Mouse (Mus musculus): ENCODE data around the gene Emx1.
A peak's percentile ranks its signal among the peaks of the same experiment; 100 is the strongest.

The Emx1 gene

DNA sequence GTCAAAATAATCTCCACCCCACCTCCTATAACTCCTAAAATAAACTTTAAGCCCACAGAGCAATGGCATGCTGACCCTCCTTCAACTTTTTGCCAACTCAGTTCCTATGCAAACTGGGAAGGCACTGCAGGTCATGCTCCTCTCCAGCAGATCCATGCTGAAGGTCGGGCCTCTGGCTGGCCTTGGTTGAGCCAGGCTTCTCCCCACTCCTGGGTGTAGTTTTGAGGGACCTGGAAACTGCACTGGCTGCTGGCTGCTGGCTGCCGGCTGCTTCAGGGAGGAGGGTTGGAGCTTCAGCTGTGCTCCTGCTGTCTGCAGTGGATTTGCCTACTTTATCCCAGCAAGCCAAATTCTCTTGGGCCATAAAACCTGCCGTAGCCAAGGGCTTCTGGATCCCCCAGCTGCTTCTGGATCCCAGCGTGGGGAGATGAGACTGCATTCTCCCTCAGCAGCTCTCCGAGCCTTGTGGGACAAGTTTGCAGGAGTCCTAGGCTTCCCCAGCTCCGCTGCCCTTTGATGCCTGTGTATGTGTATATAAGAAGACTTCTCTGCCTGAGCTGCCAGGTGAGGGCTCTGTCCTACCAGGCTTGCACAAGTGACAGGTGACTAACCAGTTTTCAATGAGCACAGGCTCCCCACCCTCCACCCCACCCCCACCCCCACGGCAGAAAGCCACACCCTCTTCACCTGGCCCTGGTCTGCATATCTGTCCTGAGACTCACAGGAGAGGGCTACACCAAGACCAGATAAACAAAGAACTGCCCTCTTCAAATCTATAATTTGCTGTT is 45.8 kb downstream of the Emx1 start:
- H3K36me3 ChIP-seq (ENCODE audit: control insufficient read depth, insufficient read depth, low read length, poor library complexity, severe bottlenecking) = no peaks in the 10 kb centered on the region
- no peak for DNase-seq (ENCODE audit: low read depth, low spot score)
- H3K27me3 ChIP-seq (ENCODE audit: control insufficient read depth, insufficient read depth, low read length, poor library complexity, severe bottlenecking) = no peaks in the 10 kb centered on the region

DNA sequence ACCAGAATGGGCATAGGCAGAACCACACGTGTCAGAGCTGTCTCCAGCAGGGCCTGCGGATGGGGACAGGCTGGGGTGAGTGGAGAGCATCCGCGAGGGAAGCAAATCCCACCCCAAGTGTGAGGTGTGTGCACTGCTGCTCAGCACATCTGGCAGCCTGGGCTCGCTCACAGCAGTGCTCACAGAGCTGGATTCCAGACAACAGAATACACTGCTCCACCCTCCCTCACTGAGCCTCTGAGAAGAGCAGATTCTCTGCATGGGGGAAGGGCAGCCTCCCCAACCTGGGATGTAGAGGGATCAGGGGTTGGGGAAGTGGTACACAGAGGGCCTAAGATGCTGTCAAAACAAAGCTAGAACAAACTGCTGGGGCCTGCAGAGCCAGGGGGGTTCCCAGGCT is 47.6 kb downstream of the Emx1 start:
- Histone ChIP-seq H3K27me3 (ENCODE audit: control insufficient read depth, insufficient read depth, low read length, poor library complexity, severe bottlenecking) (no peaks in the 10 kb centered on the region), H3K36me3 (ENCODE audit: control insufficient read depth, insufficient read depth, low read length, poor library complexity, severe bottlenecking) (no peaks in the 10 kb centered on the region)
- no peak for DNase-seq (ENCODE audit: low read depth, low spot score)

DNA sequence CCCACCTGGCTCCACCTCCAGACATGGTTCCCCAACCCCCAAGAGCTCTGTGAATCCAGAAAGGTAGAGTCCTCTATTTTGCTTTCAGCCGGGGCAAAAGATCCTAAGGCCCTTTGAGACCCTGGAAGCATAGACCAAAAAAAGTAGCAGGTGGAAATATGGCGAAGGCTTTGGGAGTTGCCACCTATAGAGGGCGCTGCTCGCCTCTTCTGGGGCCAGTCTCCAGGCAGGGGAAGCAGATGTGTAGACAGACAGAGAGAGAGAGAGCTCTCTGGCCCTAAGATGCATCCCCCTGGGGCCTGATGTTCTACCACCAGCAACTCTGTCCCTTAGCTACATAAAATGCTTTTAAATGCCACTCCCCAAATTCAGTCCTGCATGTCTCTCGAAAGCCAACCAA is 49.8 kb downstream of the Emx1 start:
- Histone ChIP-seq H3K36me3 (ENCODE audit: control insufficient read depth, insufficient read depth, low read length, poor library complexity, severe bottlenecking) (no peaks in the 10 kb centered on the region), H3K27me3 (ENCODE audit: control insufficient read depth, insufficient read depth, low read length, poor library complexity, severe bottlenecking) (no peaks in the 10 kb centered on the region)
- peak; percentile 36 for DNase-seq (ENCODE audit: low read depth, low spot score)

DNA sequence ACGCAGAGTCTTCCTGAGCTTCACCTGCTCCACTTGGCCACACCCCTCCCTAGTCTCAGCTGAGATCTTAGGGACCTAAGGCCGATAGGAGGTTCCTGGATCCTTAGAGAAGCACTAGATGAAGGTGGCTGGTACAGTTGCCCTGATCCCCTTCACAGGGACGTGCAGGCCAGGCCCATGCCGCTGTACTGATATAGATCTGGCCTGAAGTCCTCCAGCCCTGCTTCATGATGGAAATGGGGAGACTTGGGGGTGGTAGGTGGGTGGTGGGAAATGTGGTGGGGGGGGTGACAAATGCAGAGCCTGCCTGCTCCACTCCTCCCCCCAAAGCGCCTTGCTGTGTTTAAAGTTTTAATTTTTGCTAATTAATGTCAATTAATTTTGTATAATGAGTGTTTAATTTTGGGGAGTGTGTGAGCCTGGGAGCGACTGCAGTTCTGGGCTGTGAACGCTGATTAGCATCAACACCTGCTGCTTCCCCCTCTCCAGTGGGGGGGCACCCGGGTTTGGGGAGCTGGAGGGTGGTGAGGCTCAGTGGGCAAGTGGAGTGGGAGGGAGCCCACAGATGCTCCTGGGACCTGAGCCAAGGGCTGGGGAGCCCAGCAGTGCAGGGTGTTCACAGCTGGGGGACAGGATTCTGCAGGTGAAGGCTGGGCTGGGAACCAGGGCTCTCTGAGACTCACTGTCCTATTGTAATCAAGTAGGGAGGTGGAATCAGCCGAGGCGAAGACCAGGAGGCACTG is 50.5 kb downstream of the Emx1 start:
- DNase-seq (ENCODE audit: low read depth, low spot score) = no peak
- no peaks in the 10 kb centered on the region for H3K36me3 ChIP-seq (ENCODE audit: control insufficient read depth, insufficient read depth, low read length, poor library complexity, severe bottlenecking)
- H3K27me3 ChIP-seq (ENCODE audit: control insufficient read depth, insufficient read depth, low read length, poor library complexity, severe bottlenecking) = no peaks in the 10 kb centered on the region

DNA sequence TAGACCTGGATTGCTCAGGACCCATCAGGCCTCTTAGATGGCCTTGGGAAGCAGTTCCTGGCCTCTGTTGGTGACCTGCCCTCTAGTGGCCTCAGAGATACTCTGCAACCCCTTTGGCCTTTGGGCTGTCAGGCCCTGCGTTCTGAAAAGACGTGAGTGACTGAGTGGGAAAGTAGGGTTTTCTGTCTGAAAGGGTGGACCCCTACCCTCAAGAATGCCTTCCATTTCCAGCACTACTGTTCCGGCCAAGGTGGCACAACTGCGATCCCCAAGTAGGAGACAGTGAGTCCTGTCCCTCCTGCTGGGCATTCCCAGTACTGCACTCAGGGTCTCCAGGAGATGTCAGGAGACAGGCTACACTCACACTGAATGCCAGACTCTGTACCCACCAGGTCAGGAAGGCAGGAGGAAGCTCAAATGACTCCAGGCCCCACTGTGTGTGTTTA is 51.8 kb downstream of the Emx1 start:
- no peaks in the 10 kb centered on the region for H3K36me3 ChIP-seq (ENCODE audit: control insufficient read depth, insufficient read depth, low read length, poor library complexity, severe bottlenecking)
- H3K27me3 ChIP-seq (ENCODE audit: control insufficient read depth, insufficient read depth, low read length, poor library complexity, severe bottlenecking) = no peaks in the 10 kb centered on the region
- peak; percentile 49 for DNase-seq (ENCODE audit: low read depth, low spot score)

DNA sequence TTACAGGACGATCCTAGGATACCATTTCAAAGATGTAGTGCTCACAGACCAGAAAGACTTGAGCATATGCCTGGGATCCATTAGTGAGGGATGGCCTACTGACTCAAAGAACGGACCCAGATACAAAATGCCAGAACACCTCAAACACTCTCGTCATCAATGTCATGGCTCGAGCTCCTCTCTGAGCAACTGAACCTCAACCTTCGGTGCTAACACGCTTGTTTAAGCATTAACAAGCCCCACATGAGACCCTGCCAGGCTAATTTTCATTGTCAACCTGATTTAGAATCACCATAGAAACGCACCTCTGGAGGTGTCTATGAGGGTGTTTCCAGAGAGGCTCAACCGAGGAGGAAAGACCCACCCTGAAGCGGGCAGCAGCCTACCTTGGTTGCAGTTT is 62.6 kb downstream of the Emx1 start:
- no peak for DNase-seq (ENCODE audit: low read depth, low spot score)
- Histone ChIP-seq H3K27me3 (ENCODE audit: control insufficient read depth, insufficient read depth, low read length, poor library complexity, severe bottlenecking) (no peaks in the 10 kb centered on the region), H3K36me3 (ENCODE audit: control insufficient read depth, insufficient read depth, low read length, poor library complexity, severe bottlenecking) (no peaks in the 10 kb centered on the region)

DNA sequence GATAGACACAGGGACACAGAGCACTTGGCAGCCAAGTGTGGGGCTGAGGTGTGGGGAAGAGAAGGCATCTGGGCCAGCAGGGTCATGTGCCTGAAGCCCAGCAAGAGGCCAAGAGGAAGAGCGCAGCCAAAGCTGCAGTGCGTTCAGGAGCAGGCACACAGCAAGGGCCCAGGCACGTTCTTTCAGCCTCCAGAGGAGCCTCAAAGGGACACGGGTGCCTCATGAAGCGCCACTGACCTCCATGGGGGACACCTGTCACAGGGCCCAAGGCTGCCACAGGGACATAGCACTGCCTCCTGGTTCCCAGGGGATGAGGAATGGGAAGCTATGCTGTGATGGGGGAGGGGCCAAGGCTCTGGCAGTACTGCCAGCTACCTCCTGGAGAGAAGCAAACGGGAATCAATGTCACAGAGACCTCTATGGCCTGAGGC is 63.6 kb downstream of the Emx1 start:
- DNase-seq (ENCODE audit: low read depth, low spot score) = no peak
- no peaks in the 10 kb centered on the region for H3K27me3 ChIP-seq (ENCODE audit: control insufficient read depth, insufficient read depth, low read length, poor library complexity, severe bottlenecking)
- no peaks in the 10 kb centered on the region for H3K36me3 ChIP-seq (ENCODE audit: control insufficient read depth, insufficient read depth, low read length, poor library complexity, severe bottlenecking)

DNA sequence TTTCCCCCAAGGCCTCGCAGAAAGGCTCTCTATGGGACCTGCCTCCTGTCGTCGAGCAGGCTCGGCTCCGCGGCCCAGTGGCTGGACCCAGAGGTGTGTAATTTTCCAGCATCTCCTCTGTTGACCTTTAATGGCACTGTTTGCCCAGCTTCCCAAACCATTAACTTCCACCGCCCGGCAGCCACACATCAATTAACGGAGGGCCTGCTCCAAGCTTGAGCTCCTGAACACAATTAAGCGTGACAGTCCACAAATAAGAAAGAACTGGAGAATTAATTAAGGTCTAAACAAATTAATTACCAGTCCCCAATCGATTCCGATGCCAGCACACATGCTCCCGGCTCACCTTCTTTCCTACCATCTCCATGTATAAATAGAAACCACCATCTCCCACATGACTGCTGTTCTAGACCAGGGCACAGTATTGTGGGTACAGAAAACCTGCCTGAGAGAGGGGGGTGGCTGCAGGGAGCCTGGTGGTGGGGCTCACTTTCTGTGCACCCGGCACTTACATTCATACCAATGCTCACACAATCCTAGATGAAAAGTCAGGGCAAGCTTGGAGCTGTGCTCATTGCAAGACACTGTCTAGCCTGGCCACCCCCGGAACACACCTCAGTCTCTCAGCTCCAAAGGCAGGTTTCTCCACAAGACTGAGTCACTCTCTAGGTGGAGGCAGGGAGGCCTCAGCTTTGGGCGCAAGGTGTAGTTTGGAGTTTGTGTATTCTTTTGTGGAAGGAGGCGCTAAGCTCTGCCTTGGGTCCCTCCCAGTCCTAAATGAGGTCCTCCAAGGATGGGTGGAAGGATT is 65.2 kb downstream of the Emx1 start:
- H3K36me3 ChIP-seq (ENCODE audit: control insufficient read depth, insufficient read depth, low read length, poor library complexity, severe bottlenecking) = no peaks in the 10 kb centered on the region
- no peak for DNase-seq (ENCODE audit: low read depth, low spot score)

DNA sequence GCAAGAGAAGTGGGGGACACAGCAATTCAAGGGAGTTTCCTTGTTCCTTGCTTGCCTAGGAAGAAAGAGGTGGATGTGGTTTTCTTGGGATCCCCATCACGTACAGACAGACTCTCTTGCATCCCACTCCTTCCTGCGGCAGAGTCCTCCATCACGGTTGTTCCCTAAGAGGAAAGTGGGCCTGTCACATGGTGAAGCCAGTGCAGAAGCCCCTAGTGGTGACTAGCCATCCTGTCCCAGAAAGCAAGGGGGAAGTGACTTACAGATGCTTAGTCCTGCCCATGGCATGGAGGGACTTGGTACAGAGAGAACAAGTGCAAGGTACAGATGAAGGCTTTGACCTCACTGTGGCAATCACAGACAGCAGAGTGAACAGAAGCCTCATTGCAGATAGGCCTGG is 66.0 kb downstream of the Emx1 start:
- no peaks in the 10 kb centered on the region for H3K27me3 ChIP-seq (ENCODE audit: control insufficient read depth, insufficient read depth, low read length, poor library complexity, severe bottlenecking)
- no peak for DNase-seq (ENCODE audit: low read depth, low spot score)

More for the DNA sequence above, 65.2 kb downstream of the Emx1 start:
- no peaks in the 10 kb centered on the region for H3K27me3 ChIP-seq (ENCODE audit: control insufficient read depth, insufficient read depth, low read length, poor library complexity, severe bottlenecking)

More for the DNA sequence above, 66.0 kb downstream of the Emx1 start:
- H3K36me3 ChIP-seq (ENCODE audit: control insufficient read depth, insufficient read depth, low read length, poor library complexity, severe bottlenecking) = no peaks in the 10 kb centered on the region

Data from splenic B cell, adult 2 months (primary cell).